19 mouse cellular contexts compared by ENCODE assay signal in genomic region chr11:11727936-11728556, GRCm38 (mm10). TPM values are rescaled to one million over a fixed set of nuclear protein-coding genes. Genes with fewer than 3 reads are reported as not detected.
DNase-seq lines count a peak whose midpoint lies in the region; ATAC-seq and TF ChIP-seq lines count a peak whose summit lies in the region.
"Had no signal": no experiment of that assay in that cellular context is flagged by ENCODE, and none has a peak within 500 bp of the region (broad histone marks: within the 10 kb centered on the region; RNA-seq: fewer than 3 reads in every experiment).

No protein-coding gene starts in this region.

- H3K9me3 ChIP-seq in liver, embryonic 15.5 days (replicated peaks), result no peaks in the 10 kb centered on the region
- H3K9me3 ChIP-seq: embryonic facial prominence, embryonic 12.5 days; hindbrain, embryonic 15.5 days; neural tube, embryonic 13.5 days had no signal

- no peaks in the 10 kb centered on the region for H3K27me3 ChIP-seq in spleen, adult 2 months (ENCODE audit: control insufficient read depth, insufficient read depth, low read length)
- no peaks in the 10 kb centered on the region for H3K27me3 ChIP-seq in liver, embryonic 15.5 days
- H3K27me3 ChIP-seq: embryonic facial prominence, embryonic 12.5 days; hindbrain, embryonic 15.5 days; neural tube, embryonic 13.5 days had no signal

- peaks cover 15% of the 10 kb centered on the region for H3K36me3 ChIP-seq in spleen, adult 2 months (ENCODE audit: control insufficient read depth, insufficient read depth, low read length)
- peaks cover 31% of the 10 kb centered on the region; the same call in 1 of the 2 replicates for H3K36me3 ChIP-seq in liver, embryonic 15.5 days (replicated peaks)
- H3K36me3 ChIP-seq: embryonic facial prominence, embryonic 12.5 days; hindbrain, embryonic 15.5 days; neural tube, embryonic 13.5 days had no signal

- no peak overlapping the region for H3K4me3 ChIP-seq in spleen, adult 2 months (ENCODE audit: extremely low read depth, insufficient read depth, insufficient read length)
- H3K4me3 ChIP-seq in liver, embryonic 15.5 days (replicated peaks), result no peak overlapping the region
- H3K4me3 ChIP-seq: embryonic facial prominence, embryonic 12.5 days; hindbrain, embryonic 15.5 days; left cerebral cortex, adult 2 months; neural tube, embryonic 13.5 days had no signal

- no peak for TF ChIP-seq CTCF in spleen, adult 2 months (IDR thresholded peaks at IDR 0.05; ENCODE audit: extremely low read depth, insufficient read depth, insufficient read length, insufficient replicate concordance)

- intact Hi-C loops in left cerebral cortex, postnatal 25 days (cut with DNase I), result no loop called here

- no peak for TF ChIP-seq POLR2A in spleen, adult 2 months (IDR thresholded peaks at IDR 0.05; ENCODE audit: low read depth, low read length)

- H3K4me2 ChIP-seq in liver, embryonic 15.5 days, result peak overlapping the region; percentile 27
- H3K4me2 ChIP-seq: embryonic facial prominence, embryonic 12.5 days; hindbrain, embryonic 15.5 days; lung, embryonic 14.5 days; neural tube, embryonic 13.5 days had no signal

- ATAC-seq in erythroid progenitor cell, adult 5-6 weeks (replicated peaks; ENCODE audit: low FRiP score, poor library complexity, severe bottlenecking), result peak; percentile 12; the same call in 1 of the 2 replicates
- ATAC-seq in liver, embryonic 15.5 days (ENCODE audit: insufficient read depth), result peak; percentile 38
- ATAC-seq: intestine, postnatal 0 days had no signal

- H3K27ac ChIP-seq in spleen, adult 2 months (ENCODE audit: insufficient read depth, low read length), result peak overlapping the region; percentile 6; the same call in 1 of the 2 replicates
- H3K27ac ChIP-seq in liver, embryonic 15.5 days (replicated peaks), result peak overlapping the region; percentile 98
- H3K27ac ChIP-seq: embryonic facial prominence, embryonic 12.5 days; hindbrain, embryonic 15.5 days; left cerebral cortex, adult 2 months; neural tube, embryonic 13.5 days had no signal

- peaks cover 29% of the 10 kb centered on the region for H3K4me1 ChIP-seq in spleen, adult 2 months (ENCODE audit: control insufficient read depth, insufficient read depth, insufficient read length)
- H3K4me1 ChIP-seq in liver, embryonic 15.5 days (replicated peaks), result peaks cover 90% of the 10 kb centered on the region
- H3K4me1 ChIP-seq: embryonic facial prominence, embryonic 12.5 days; hindbrain, embryonic 15.5 days; neural tube, embryonic 13.5 days had no signal

- H3K9ac ChIP-seq in liver, embryonic 15.5 days, result peak overlapping the region; percentile 23; the same call in 1 of the 2 replicates
- H3K9ac ChIP-seq: embryonic facial prominence, embryonic 12.5 days; hindbrain, embryonic 15.5 days; lung, embryonic 14.5 days; neural tube, embryonic 13.5 days had no signal

- DNase-seq in spleen, adult 2 months (ENCODE audit: low read depth in 1 of 2, low spot score in 2 of 2), result no peak
- DNase-seq in spleen, adult 12 weeks (ENCODE audit: low spot score), result no peak
- no peak for DNase-seq in right cerebral cortex, postnatal 4 days
- DNase-seq in left cerebral cortex, postnatal 25 days (ENCODE audit: low spot score in 2 of 2), result no peak
- DNase-seq in adrenal gland, postnatal 4 days (ENCODE audit: low spot score in 2 of 2), result no peak
- DNase-seq: adrenal gland, adult 8-10 months; cerebellum, adult 2 months; gastrocnemius, postnatal 25 days; kidney, postnatal 10 days; lung, embryonic 14.5 days; right cerebral cortex, postnatal 25 days; thymus, adult 18-20 months had no signal

- WGBS in spleen, adult 2 months, result 78% methylated on average over 10 of the region's 10 CpGs
- WGBS in liver, embryonic 15.5 days (ENCODE audit: insufficient replicate concordance), result 50% methylated on average over 10 of the region's 10 CpGs

RNA-seq across cellular contexts. Expression of gene Ikzf1, which starts 43.2 kb away (rescaled TPM):
- polyA plus RNA-seq in spleen, adult 2 months (2012; rRNA removed), result 258 and 419 TPM in 2 replicates
- total RNA-seq in erythroid progenitor cell, adult 5-6 weeks (2015; ENCODE audit: low replicate concordance), result 116 and 120 TPM in 2 replicates
- 40.9 and 81.1 TPM in 2 replicates for total RNA-seq in erythroid progenitor cell, adult 5-6 weeks (2017; ENCODE audit: low replicate concordance)
- 33.7 and 35.9 TPM in 2 replicates for polyA plus RNA-seq in liver, embryonic 15.5 days (2015; fragmentation: Nextera tagmentation; extraction: Ambion mirVana)
- 1 to 10 TPM; 3.1 to 4.0 TPM for total RNA-seq in left cerebral cortex, postnatal 25 days (2021)
- 1 to 10 TPM; 4.6 to 6.3 TPM for total RNA-seq in adrenal gland, postnatal 4 days (2021)

Comparison
In these comparisons a context has a peak if more than half of its experiments do, and no peak if none do; other contexts are left out.
1. RNA of gene Ikzf1, which starts 43.2 kb away (total RNA-seq): 40.9 to 120 TPM in erythroid progenitor cell, adult 5-6 weeks; 4.6 to 6.3 TPM in adrenal gland, postnatal 4 days and 3.1 to 4.0 TPM in left cerebral cortex, postnatal 25 days; every median in the first group is over 4 times any median in the second.